42 mouse cellular contexts compared by ENCODE assay signal in the genomic region with DNA sequence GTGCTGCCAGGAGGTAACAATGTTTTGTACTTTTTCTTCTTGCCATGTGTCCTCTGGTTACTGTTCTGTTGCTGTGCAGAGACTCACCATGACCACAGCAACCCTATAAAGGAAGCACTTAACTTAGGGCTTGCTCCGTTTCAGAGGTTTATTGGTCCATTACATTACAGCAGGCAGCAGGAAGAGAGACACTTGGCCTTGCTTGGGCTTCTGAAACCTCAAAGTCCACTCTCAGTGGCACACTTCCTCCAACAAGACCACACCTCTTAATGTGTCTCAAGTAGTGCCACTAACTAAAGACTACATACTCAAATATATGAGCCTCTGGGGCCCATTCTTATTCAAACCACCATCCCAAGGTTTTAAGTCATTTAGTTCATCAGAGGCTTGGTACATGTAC. TPM values are rescaled to one million over a fixed set of nuclear protein-coding genes. Genes with fewer than 3 reads are reported as not detected.
"Had no signal": no experiment of that assay in that cellular context is flagged by ENCODE, and none has a peak within 500 bp of the region (broad histone marks: within the 10 kb centered on the region; RNA-seq: fewer than 3 reads in every experiment).

No protein-coding gene starts in this region.

- H3K4me1 ChIP-seq: hindbrain, embryonic 10.5 days; hindbrain, embryonic 12.5 days; limb, embryonic 10.5 days had no signal

- ATAC-seq: hindbrain, embryonic 16.5 days; liver, postnatal 0 days had no signal

- H3K9ac ChIP-seq: heart, embryonic 12.5 days; hindbrain, embryonic 12.5 days; hindbrain, embryonic 14.5 days; limb, embryonic 12.5 days; liver, embryonic 13.5 days; liver, embryonic 15.5 days; liver, postnatal 0 days had no signal

- H3K9me3 ChIP-seq: heart, embryonic 10.5 days; heart, embryonic 12.5 days; hindbrain, embryonic 10.5 days; hindbrain, embryonic 12.5 days; limb, embryonic 10.5 days; limb, embryonic 12.5 days; liver, embryonic 13.5 days; liver, embryonic 15.5 days had no signal

- H3K4me3 ChIP-seq: gastrocnemius, adult 2 months; heart, embryonic 10.5 days; heart, embryonic 12.5 days; hindbrain, embryonic 10.5 days; hindbrain, embryonic 12.5 days; limb, embryonic 10.5 days; limb, embryonic 12.5 days; liver, embryonic 13.5 days; liver, embryonic 15.5 days had no signal

- DNase-seq: gastrocnemius, adult 2 months; gastrocnemius, postnatal 10 days; gastrocnemius, postnatal 25 days; heart, adult 11 months; heart, postnatal 10 days; heart, postnatal 4 days; kidney, adult 18-20 months; kidney, adult 8-10 months; kidney, postnatal 10 days; kidney, postnatal 25 days; kidney, postnatal 4 days; layer of hippocampus, adult 9-11 months; layer of hippocampus, postnatal 36 days; liver; liver, embryonic 13.5 days; liver, postnatal 0 days had no signal

- H3K27ac ChIP-seq: gastrocnemius, adult 2 months; heart, embryonic 10.5 days; hindbrain, embryonic 10.5 days; hindbrain, embryonic 12.5 days; hindbrain, embryonic 14.5 days; limb, embryonic 10.5 days; limb, embryonic 12.5 days; liver, embryonic 13.5 days; liver, embryonic 15.5 days had no signal

- H3K27me3 ChIP-seq: heart, embryonic 12.5 days; hindbrain, embryonic 12.5 days; limb, embryonic 12.5 days; liver, embryonic 13.5 days; liver, embryonic 15.5 days had no signal

- H3K4me2 ChIP-seq: heart, embryonic 12.5 days; hindbrain, embryonic 12.5 days; hindbrain, embryonic 14.5 days; limb, embryonic 12.5 days; liver, embryonic 11.5 days; liver, embryonic 13.5 days; liver, embryonic 15.5 days had no signal

RNA-seq across cellular contexts. Expression of a gene that starts 52.0 kb away (rescaled TPM):
- total RNA-seq: gastrocnemius, adult 2 months; gastrocnemius, postnatal 10 days; gastrocnemius, postnatal 25 days; heart, adult 8-10 months; heart, postnatal 10 days; heart, postnatal 25 days; heart, postnatal 4 days; layer of hippocampus, adult 18-20 months; layer of hippocampus, adult 8-10 months; layer of hippocampus, postnatal 14 days; layer of hippocampus, postnatal 36 days; left cerebral cortex, adult 18-20 months; left cerebral cortex, adult 8-10 months; left cerebral cortex, postnatal 10 days; left cerebral cortex, postnatal 36 days had no signal
- polyA plus RNA-seq: gonadal fat pad, adult 2 months; heart, embryonic 10.5 days; heart, embryonic 12.5 days; heart, embryonic 14.5 days; heart, embryonic 16.5 days; hindbrain, embryonic 10.5 days; hindbrain, embryonic 12.5 days; hindbrain, embryonic 14.5 days; hindbrain, embryonic 16.5 days; intestine, embryonic 14.5 days; kidney, embryonic 14.5 days; kidney, embryonic 16.5 days; limb, embryonic 10.5 days; limb, embryonic 12.5 days; limb, embryonic 14.5 days; liver, embryonic 11.5 days; liver, embryonic 13.5 days; liver, embryonic 15.5 days; liver, postnatal 0 days had no signal
